Mouse (Mus musculus): ENCODE results near the gene H2-T23. TPM values are rescaled to one million over a fixed set of nuclear protein-coding genes. Genes with fewer than 3 reads are reported as not detected.
"Not testable (repeated sequence)": the region's sequence is repeated elsewhere in the genome, so short reads cannot be mapped to it uniquely, and the experiment has no call there.

The H2-T23 gene
- total and polyA plus RNA-seq, 3 experiments: 9.8 to 21.6 (median 11.3) TPM

DNA sequence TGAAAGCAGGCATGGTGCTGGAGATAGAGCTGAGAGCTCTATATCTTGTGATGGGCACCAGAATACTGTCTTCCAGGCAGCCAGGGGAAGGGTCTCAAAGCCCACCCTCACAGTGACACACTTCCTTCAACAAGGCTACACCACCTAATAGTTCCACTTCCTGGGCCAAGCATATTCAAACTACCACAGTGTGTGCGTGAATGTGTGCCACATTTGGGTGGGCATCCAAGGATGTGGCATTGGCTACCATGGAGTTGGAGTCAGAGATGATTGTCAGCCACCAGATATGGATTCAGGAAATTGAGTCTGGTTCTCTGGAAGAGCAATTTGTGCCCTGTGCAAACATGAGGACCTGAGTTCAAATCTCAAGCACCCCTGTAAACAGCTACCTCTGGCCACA is 11.3 kb downstream of the H2-T23 start:
- no peak for ATAC-seq (ENCODE audit: extremely low read depth, insufficient number of reproducible peaks, low FRiP score, poor library complexity, severe bottlenecking)
- Histone ChIP-seq H3K27me3 (ENCODE audit: insufficient read depth, low read length) (no peaks in the 10 kb centered on the region), H3K4me1 (ENCODE audit: insufficient read depth, low read depth, low read length) (peaks cover 74% of the 10 kb centered on the region), H3K4me3 (ENCODE audit: low read depth, low read length) (peak overlapping the region; percentile 16; the same call in 1 of the 2 replicates), H3K36me3 (replicated peaks) (peaks cover 84% of the 10 kb centered on the region), H3K9me3 (replicated peaks) (peaks cover 25% of the 10 kb centered on the region)
- DNase-seq (ENCODE audit: low spot score): no peak
- TF ChIP-seq GATA1 (IDR thresholded peaks at IDR 0.05; ENCODE audit: borderline replicate concordance, low read length): no peak
- no peak for TF ChIP-seq POLR2AphosphoS5 (IDR thresholded peaks at IDR 0.05; ENCODE audit: insufficient replicate concordance, low read depth, low read length)
- no peak for TF ChIP-seq GATA2 (IDR thresholded peaks at IDR 0.05; ENCODE audit: borderline replicate concordance, low read depth, low read length)
- no peak for TF ChIP-seq TAL1 (conservative IDR thresholded peaks at IDR 0.05; ENCODE audit: low read depth, low read length)
- no peak for TF ChIP-seq CTCF (IDR thresholded peaks at IDR 0.05; ENCODE audit: low read depth, low read length)

DNA sequence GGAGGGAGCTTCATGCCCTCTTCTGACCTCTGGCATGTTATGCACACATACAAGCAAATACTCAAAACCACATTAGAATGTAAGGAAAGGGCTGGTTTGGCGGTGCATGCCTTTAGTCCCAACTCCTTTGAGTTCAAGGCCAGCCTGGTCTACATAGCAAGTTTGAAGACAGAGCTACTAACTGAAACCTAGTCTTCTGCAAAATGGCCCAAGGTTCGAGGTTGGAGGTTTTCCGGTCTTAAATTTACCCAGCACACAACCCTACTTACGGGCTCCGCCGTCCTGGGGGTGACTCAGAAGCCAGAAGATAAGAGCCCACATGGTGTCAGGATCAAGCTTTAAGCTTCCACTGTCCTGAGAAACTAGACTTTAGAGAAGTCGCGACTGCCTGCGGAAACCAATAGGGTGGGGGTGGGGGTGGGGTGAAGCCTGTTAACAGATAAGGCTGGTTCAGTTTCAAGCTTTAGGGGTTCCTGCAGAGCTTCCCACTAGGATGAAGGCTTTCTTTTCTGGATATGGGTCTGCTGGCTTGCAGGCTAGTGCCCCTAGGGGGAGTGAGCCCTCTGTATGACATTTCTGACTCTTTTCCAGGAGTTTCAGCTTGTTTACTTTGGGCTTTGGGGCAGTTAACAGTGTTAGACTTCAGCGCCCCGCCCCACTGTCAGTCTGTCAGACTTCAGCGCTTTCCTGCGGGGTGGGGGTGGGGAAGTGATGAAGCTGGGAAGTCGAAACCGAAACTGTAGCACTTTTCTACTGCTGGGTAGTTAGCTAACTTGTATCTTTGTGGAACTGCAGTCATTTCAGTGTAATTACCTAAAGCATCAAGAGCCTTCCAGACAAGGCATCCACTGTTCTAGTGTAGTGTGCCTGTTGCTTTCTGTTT is 12.2 kb downstream of the H2-T23 start, which contains the start of gene H2-T24:
Gene H2-T24 (minus strand): TSS at position 370 of the 883 bp plus-strand sequence.
- DNase-seq (ENCODE audit: low spot score) (no peak), ATAC-seq (ENCODE audit: extremely low read depth, insufficient number of reproducible peaks, low FRiP score, poor library complexity, severe bottlenecking) (peak; percentile 52; the same call in 1 of the 2 replicates)
- H3K9me3 ChIP-seq (replicated peaks): peaks cover 19% of the 10 kb centered on the region
- H3K36me3 ChIP-seq (replicated peaks): peaks cover 85% of the 10 kb centered on the region
- peak within 1 kb of the TSS; percentile 56 for H3K4me3 ChIP-seq (ENCODE audit: low read depth, low read length)
- no peaks in the 10 kb centered on the region for H3K27me3 ChIP-seq (ENCODE audit: insufficient read depth, low read length)
- peaks cover 81% of the 10 kb centered on the region for H3K4me1 ChIP-seq (ENCODE audit: insufficient read depth, low read depth, low read length)
- TF ChIP-seq TAL1 (conservative IDR thresholded peaks at IDR 0.05; ENCODE audit: low read depth, low read length) (no peak), GATA1 (IDR thresholded peaks at IDR 0.05; ENCODE audit: borderline replicate concordance, low read length) (no peak), GATA2 (IDR thresholded peaks at IDR 0.05; ENCODE audit: borderline replicate concordance, low read depth, low read length) (no peak), POLR2AphosphoS5 (IDR thresholded peaks at IDR 0.05; ENCODE audit: insufficient replicate concordance, low read depth, low read length) (no peak), CTCF (IDR thresholded peaks at IDR 0.05; ENCODE audit: low read depth, low read length) (no peak)

DNA sequence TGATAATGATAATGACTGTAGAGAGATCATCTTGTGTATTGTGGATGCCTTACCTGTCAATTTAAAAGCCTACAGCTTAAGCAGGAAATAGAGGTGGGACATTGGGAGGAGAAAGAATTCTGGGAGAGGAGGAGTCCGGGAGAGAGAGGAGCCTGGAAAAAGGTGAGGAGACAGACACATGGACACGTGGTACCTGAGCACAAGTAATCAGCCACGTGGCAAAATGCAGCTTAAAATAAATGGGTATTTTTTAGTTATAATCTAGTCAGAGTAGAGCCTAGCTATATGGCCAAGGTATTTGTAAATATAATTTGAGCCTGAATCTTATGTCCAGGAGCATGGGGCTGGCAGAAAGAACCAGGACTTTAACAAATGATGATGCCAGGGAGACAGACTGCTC is 13.1 kb downstream of the H2-T23 start:
- TF ChIP-seq GATA2 (IDR thresholded peaks at IDR 0.05; ENCODE audit: borderline replicate concordance, low read depth, low read length) (no peak), TAL1 (conservative IDR thresholded peaks at IDR 0.05; ENCODE audit: low read depth, low read length) (no peak), POLR2AphosphoS5 (IDR thresholded peaks at IDR 0.05; ENCODE audit: insufficient replicate concordance, low read depth, low read length) (no peak), GATA1 (IDR thresholded peaks at IDR 0.05; ENCODE audit: borderline replicate concordance, low read length) (no peak), CTCF (IDR thresholded peaks at IDR 0.05; ENCODE audit: low read depth, low read length) (no peak)
- Histone ChIP-seq H3K36me3 (replicated peaks) (peaks cover 85% of the 10 kb centered on the region), H3K27me3 (ENCODE audit: insufficient read depth, low read length) (no peaks in the 10 kb centered on the region), H3K4me3 (ENCODE audit: low read depth, low read length) (peak overlapping the region; percentile 56; the same call in 1 of the 2 replicates), H3K4me1 (ENCODE audit: insufficient read depth, low read depth, low read length) (peaks cover 83% of the 10 kb centered on the region), H3K9me3 (replicated peaks) (peaks cover 16% of the 10 kb centered on the region)
- no peak for ATAC-seq (ENCODE audit: extremely low read depth, insufficient number of reproducible peaks, low FRiP score, poor library complexity, severe bottlenecking)
- DNase-seq (ENCODE audit: low spot score): no peak

DNA sequence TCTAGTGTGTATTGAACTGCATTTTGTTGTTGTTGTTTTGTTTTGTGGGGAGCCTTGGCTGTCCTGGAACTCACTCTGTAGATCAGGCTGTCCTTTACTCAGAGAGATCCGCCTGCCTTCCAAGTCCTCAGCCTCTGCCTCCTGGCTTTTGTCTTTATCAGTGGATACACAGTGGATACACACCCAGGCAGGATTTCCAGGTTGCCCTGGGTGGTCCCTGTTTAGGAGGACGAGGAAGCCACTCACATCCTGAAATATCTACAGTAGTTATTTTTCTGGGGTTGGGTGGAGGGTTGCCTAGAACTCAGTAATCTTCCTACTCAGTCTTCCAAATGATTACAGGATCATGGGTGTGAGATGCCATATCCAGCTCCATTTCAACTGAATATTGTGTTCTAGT is 13.7 kb downstream of the H2-T23 start:
- H3K4me1 ChIP-seq (ENCODE audit: insufficient read depth, low read depth, low read length): peaks cover 83% of the 10 kb centered on the region
- peaks cover 16% of the 10 kb centered on the region for H3K9me3 ChIP-seq (replicated peaks)
- TF ChIP-seq POLR2AphosphoS5 (IDR thresholded peaks at IDR 0.05; ENCODE audit: insufficient replicate concordance, low read depth, low read length): no peak
- no peak for TF ChIP-seq TAL1 (conservative IDR thresholded peaks at IDR 0.05; ENCODE audit: low read depth, low read length)
- TF ChIP-seq GATA1 (IDR thresholded peaks at IDR 0.05; ENCODE audit: borderline replicate concordance, low read length): no peak
- no peak for TF ChIP-seq CTCF (IDR thresholded peaks at IDR 0.05; ENCODE audit: low read depth, low read length)
- TF ChIP-seq GATA2 (IDR thresholded peaks at IDR 0.05; ENCODE audit: borderline replicate concordance, low read depth, low read length): no peak
- DNase-seq (ENCODE audit: low spot score) (no peak), ATAC-seq (ENCODE audit: extremely low read depth, insufficient number of reproducible peaks, low FRiP score, poor library complexity, severe bottlenecking) (no peak)
- H3K4me3 ChIP-seq (ENCODE audit: low read depth, low read length): no peak overlapping the region; the same call in 1 of the 2 replicates
- H3K27me3 ChIP-seq (ENCODE audit: insufficient read depth, low read length): no peaks in the 10 kb centered on the region
- peaks cover 85% of the 10 kb centered on the region for H3K36me3 ChIP-seq (replicated peaks)

DNA sequence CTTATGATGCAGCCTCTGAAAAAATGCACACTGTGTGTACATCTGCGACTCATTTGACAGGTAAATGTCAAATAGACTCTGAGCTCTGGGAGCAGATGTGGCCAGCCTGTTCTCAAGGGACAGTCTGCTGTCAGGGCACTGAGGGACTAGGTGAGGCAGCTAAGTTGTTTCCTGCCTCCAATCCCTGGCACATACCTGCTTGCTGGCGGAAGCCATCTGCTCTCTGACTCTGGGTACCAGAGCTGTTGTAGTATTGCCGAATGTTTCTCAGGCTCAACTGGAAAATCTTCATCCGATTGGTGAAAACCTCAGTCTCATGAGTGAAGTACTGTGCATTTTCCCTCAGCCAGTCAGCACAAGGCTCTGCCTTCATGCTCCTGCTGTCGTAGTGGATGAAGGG is 15.6 kb downstream of the H2-T23 start:
- DNase-seq (ENCODE audit: low spot score) (no peak), ATAC-seq (ENCODE audit: extremely low read depth, insufficient number of reproducible peaks, low FRiP score, poor library complexity, severe bottlenecking) (no peak)
- Histone ChIP-seq H3K4me1 (ENCODE audit: insufficient read depth, low read depth, low read length) (peaks cover 65% of the 10 kb centered on the region), H3K9me3 (replicated peaks) (peaks cover 14% of the 10 kb centered on the region), H3K27me3 (ENCODE audit: insufficient read depth, low read length) (no peaks in the 10 kb centered on the region), H3K4me3 (ENCODE audit: low read depth, low read length) (no peak overlapping the region), H3K36me3 (replicated peaks) (peaks cover 70% of the 10 kb centered on the region)
- TF ChIP-seq GATA1 (IDR thresholded peaks at IDR 0.05; ENCODE audit: borderline replicate concordance, low read length) (no peak), POLR2AphosphoS5 (IDR thresholded peaks at IDR 0.05; ENCODE audit: insufficient replicate concordance, low read depth, low read length) (no peak), CTCF (IDR thresholded peaks at IDR 0.05; ENCODE audit: low read depth, low read length) (no peak), GATA2 (IDR thresholded peaks at IDR 0.05; ENCODE audit: borderline replicate concordance, low read depth, low read length) (no peak), TAL1 (conservative IDR thresholded peaks at IDR 0.05; ENCODE audit: low read depth, low read length) (no peak)

DNA sequence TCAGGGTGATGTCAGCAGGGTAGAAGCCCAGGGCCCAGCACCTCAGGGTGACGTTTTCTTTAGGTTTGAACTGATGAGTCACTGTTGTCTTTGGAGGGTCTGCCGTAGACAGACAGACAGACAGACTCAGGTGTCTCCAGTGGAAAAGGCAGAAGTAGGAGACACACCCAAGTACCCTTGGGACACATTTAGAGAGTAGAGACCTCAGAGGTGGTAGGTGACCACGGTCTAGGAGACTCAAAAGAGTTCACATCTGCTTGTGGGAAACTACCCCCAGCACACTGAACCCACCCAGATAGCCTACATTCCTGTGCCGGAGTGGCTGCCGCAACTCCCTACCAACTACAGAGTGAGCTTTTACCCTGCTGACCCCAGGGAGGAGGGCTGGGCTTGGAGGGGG is 17.7 kb downstream of the H2-T23 start:
- Histone ChIP-seq H3K27me3 (ENCODE audit: insufficient read depth, low read length) (no peaks in the 10 kb centered on the region), H3K4me3 (ENCODE audit: low read depth, low read length) (no peak overlapping the region), H3K36me3 (replicated peaks) (peaks cover 52% of the 10 kb centered on the region), H3K4me1 (ENCODE audit: insufficient read depth, low read depth, low read length) (peaks cover 48% of the 10 kb centered on the region), H3K9me3 (replicated peaks) (no peaks in the 10 kb centered on the region; the same call in 1 of the 2 replicates)
- DNase-seq (ENCODE audit: low spot score) (no peak), ATAC-seq (ENCODE audit: extremely low read depth, insufficient number of reproducible peaks, low FRiP score, poor library complexity, severe bottlenecking) (no peak)
- TF ChIP-seq GATA2 (IDR thresholded peaks at IDR 0.05; ENCODE audit: borderline replicate concordance, low read depth, low read length) (no peak), POLR2AphosphoS5 (IDR thresholded peaks at IDR 0.05; ENCODE audit: insufficient replicate concordance, low read depth, low read length) (no peak), GATA1 (IDR thresholded peaks at IDR 0.05; ENCODE audit: borderline replicate concordance, low read length) (no peak), CTCF (IDR thresholded peaks at IDR 0.05; ENCODE audit: low read depth, low read length) (no peak)

DNA sequence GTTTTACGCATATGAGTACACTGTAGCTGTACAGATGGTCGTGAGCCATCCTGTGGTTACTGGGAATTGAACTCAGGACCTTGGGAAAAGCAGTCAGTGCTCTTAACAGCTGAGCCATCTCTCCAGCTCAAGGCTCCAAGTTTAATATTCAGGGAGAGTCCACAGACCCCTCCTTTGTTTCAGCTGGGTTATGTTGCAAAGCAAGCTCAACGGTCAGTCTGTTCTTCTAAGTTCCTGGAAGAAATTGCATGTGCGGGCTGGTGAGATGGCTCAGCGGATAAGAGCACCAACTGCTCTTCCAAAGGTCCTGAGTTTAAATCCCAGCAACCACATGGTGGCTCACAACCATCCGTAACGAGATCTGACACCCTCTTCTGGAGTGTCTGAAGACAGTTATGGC is 28.2 kb downstream of the H2-T23 start:
- not testable (repeated sequence) for DNase-seq (ENCODE audit: low spot score); ATAC-seq (ENCODE audit: extremely low read depth, insufficient number of reproducible peaks, low FRiP score, poor library complexity, severe bottlenecking); H3K27me3 ChIP-seq (ENCODE audit: insufficient read depth, low read length); H3K4me3 ChIP-seq (ENCODE audit: low read depth, low read length)
- H3K36me3 ChIP-seq (replicated peaks): peaks cover 62% of the 10 kb centered on the region
- peaks cover 30% of the 10 kb centered on the region for H3K9me3 ChIP-seq (replicated peaks)
- H3K4me1 ChIP-seq (ENCODE audit: insufficient read depth, low read depth, low read length): peaks cover 68% of the 10 kb centered on the region

Measured in G1E (cell line).